Mouse (Mus musculus): ENCODE measurements around the gene Esr2. TPM values are rescaled to one million over a fixed set of nuclear protein-coding genes. Genes with fewer than 3 reads are reported as not detected.
"Not testable (repeated sequence)": the region's sequence is repeated elsewhere in the genome, so short reads cannot be mapped to it uniquely, and the experiment has no call there.

Esr2 gene
- 0.20 and 0.27 TPM in 2 replicates for polyA plus RNA-seq (2016; fragmentation: Nextera tagmentation; extraction: Ambion mirVana)

- H3K4me3 ChIP-seq: peak within 1 kb of the TSS; percentile 63
- no peak for DNase-seq (ENCODE audit: low spot score)
- WGBS: under 1% methylated on average over 39 of the region's 39 CpGs
- H3K9me3 ChIP-seq: no peaks in the 10 kb centered on the region
- peak within 1 kb of the TSS; percentile 25; the same call in 1 of the 2 replicates for H3K27ac ChIP-seq
- no peaks in the 10 kb centered on the region for H3K36me3 ChIP-seq
- peaks cover 7% of the 10 kb centered on the region; the same call in 1 of the 2 replicates for H3K4me1 ChIP-seq
- H3K27me3 ChIP-seq (ENCODE audit: insufficient read depth, poor library complexity, severe bottlenecking): peaks cover 6% of the 10 kb centered on the region; the same call in 1 of the 2 replicates
Measured at GRCm38 (mm10) chr12:76177000-76177863, at the start of gene Esr2. Gene Esr2, minus strand, starts transcription at chr12:76177259.

- not testable (repeated sequence) for H3K36me3 ChIP-seq; DNase-seq (ENCODE audit: low spot score)
Measured at GRCm38 (mm10) chr12:76222104-76222503, 45.0 kb upstream of the Esr2 start.

GRCm38 (mm10) chr12:76216716-76217115 is 39.7 kb upstream of the Esr2 start:
- peak overlapping the region; percentile 28; the same call in 1 of the 2 replicates for H3K4me3 ChIP-seq
- H3K27me3 ChIP-seq (ENCODE audit: insufficient read depth, poor library complexity, severe bottlenecking): no peaks in the 10 kb centered on the region
- H3K9me3 ChIP-seq: no peaks in the 10 kb centered on the region
- no peak for DNase-seq (ENCODE audit: low spot score)
- 62% methylated on average over 11 of the region's 11 CpGs for WGBS
- peak overlapping the region; percentile 29; the same call in 1 of the 2 replicates for H3K27ac ChIP-seq
- no peaks in the 10 kb centered on the region for H3K36me3 ChIP-seq
- H3K4me1 ChIP-seq: peaks cover 21% of the 10 kb centered on the region

More at GRCm38 (mm10) chr12:76222104-76222503, 45.0 kb upstream of the Esr2 start:
- H3K4me1 ChIP-seq; H3K27me3 ChIP-seq (ENCODE audit: insufficient read depth, poor library complexity, severe bottlenecking); H3K27ac ChIP-seq; H3K4me3 ChIP-seq; H3K9me3 ChIP-seq: not testable (repeated sequence)
- WGBS: 84% methylated on average over 4 of the region's 8 CpGs

GRCm38 (mm10) chr12:76215121-76215520 is 38.1 kb upstream of the Esr2 start:
- no peaks in the 10 kb centered on the region for H3K9me3 ChIP-seq
- no peak for DNase-seq (ENCODE audit: low spot score)
- no peaks in the 10 kb centered on the region for H3K36me3 ChIP-seq
- 12% methylated on average over 5 of the region's 5 CpGs for WGBS
- 0 out of 2 replicates have a peak overlapping the region, but pooled peaks have one; percentile 7 for H3K27ac ChIP-seq
- no peaks in the 10 kb centered on the region for H3K27me3 ChIP-seq (ENCODE audit: insufficient read depth, poor library complexity, severe bottlenecking)
- peaks cover 21% of the 10 kb centered on the region for H3K4me1 ChIP-seq
- H3K4me3 ChIP-seq: no peak overlapping the region

GRCm38 (mm10) chr12:76209429-76209974 is 32.4 kb upstream of the Esr2 start:
- WGBS: 86% methylated on average over 5 of the region's 5 CpGs
- Histone ChIP-seq H3K27me3 (ENCODE audit: insufficient read depth, poor library complexity, severe bottlenecking) (no peaks in the 10 kb centered on the region), H3K27ac (no peak overlapping the region), H3K36me3 (no peaks in the 10 kb centered on the region), H3K4me3 (no peak overlapping the region), H3K9me3 (no peaks in the 10 kb centered on the region), H3K4me1 (no peaks in the 10 kb centered on the region)
- no peak for DNase-seq (ENCODE audit: low spot score)

- Histone ChIP-seq H3K36me3 (no peaks in the 10 kb centered on the region), H3K27me3 (ENCODE audit: insufficient read depth, poor library complexity, severe bottlenecking) (peaks cover 3% of the 10 kb centered on the region; the same call in 1 of the 2 replicates), H3K4me1 (no peaks in the 10 kb centered on the region), H3K4me3 (no peak overlapping the region), H3K27ac (no peak overlapping the region), H3K9me3 (no peaks in the 10 kb centered on the region)
- DNase-seq (ENCODE audit: low spot score): no peak
- 63% methylated on average over 4 of the region's 4 CpGs for WGBS
Measured at GRCm38 (mm10) chr12:76200326-76200725, 23.3 kb upstream of the Esr2 start.

GRCm38 (mm10) chr12:76197071-76197470 is 20.0 kb upstream of the Esr2 start:
- Histone ChIP-seq H3K9me3 (no peaks in the 10 kb centered on the region), H3K36me3 (no peaks in the 10 kb centered on the region), H3K27ac (no peak overlapping the region), H3K4me3 (peak overlapping the region; percentile 50; the same call in 1 of the 2 replicates), H3K27me3 (ENCODE audit: insufficient read depth, poor library complexity, severe bottlenecking) (peaks cover 3% of the 10 kb centered on the region; the same call in 1 of the 2 replicates), H3K4me1 (no peaks in the 10 kb centered on the region)
- no peak for DNase-seq (ENCODE audit: low spot score)
- WGBS: 40% methylated on average over 8 of the region's 8 CpGs

GRCm38 (mm10) chr12:76196709-76197054 is 19.6 kb upstream of the Esr2 start:
- no peak overlapping the region for H3K27ac ChIP-seq
- DNase-seq (ENCODE audit: low spot score): peak; percentile 87
- 9% methylated on average over 6 of the region's 6 CpGs for WGBS
- peak overlapping the region; percentile 50 for H3K4me3 ChIP-seq
- no peaks in the 10 kb centered on the region for H3K36me3 ChIP-seq
- no peaks in the 10 kb centered on the region for H3K4me1 ChIP-seq
- peaks cover 3% of the 10 kb centered on the region; the same call in 1 of the 2 replicates for H3K27me3 ChIP-seq (ENCODE audit: insufficient read depth, poor library complexity, severe bottlenecking)
- H3K9me3 ChIP-seq: no peaks in the 10 kb centered on the region

- peak; percentile 95 for DNase-seq (ENCODE audit: low spot score)
- 1% methylated on average over 22 of the region's 22 CpGs for WGBS
- H3K27ac ChIP-seq: peak overlapping the region; percentile 37; the same call in 1 of the 2 replicates
Measured at GRCm38 (mm10) chr12:76195912-76196708, 19.1 kb upstream of the Esr2 start.

GRCm38 (mm10) chr12:76194526-76194925 is 17.5 kb upstream of the Esr2 start:
- Histone ChIP-seq H3K4me3 (no peak overlapping the region), H3K36me3 (no peaks in the 10 kb centered on the region), H3K9me3 (no peaks in the 10 kb centered on the region), H3K27me3 (ENCODE audit: insufficient read depth, poor library complexity, severe bottlenecking) (peaks cover 3% of the 10 kb centered on the region; the same call in 1 of the 2 replicates), H3K27ac (no peak overlapping the region), H3K4me1 (no peaks in the 10 kb centered on the region)
- DNase-seq (ENCODE audit: low spot score): no peak
- WGBS: 69% methylated on average over 3 of the region's 3 CpGs

More at GRCm38 (mm10) chr12:76195912-76196708, 19.1 kb upstream of the Esr2 start:
- Histone ChIP-seq H3K4me3 (peak overlapping the region; percentile 50), H3K27me3 (ENCODE audit: insufficient read depth, poor library complexity, severe bottlenecking) (peaks cover 3% of the 10 kb centered on the region; the same call in 1 of the 2 replicates), H3K4me1 (no peaks in the 10 kb centered on the region), H3K9me3 (no peaks in the 10 kb centered on the region), H3K36me3 (no peaks in the 10 kb centered on the region)

GRCm38 (mm10) chr12:76190940-76191339 is 13.9 kb upstream of the Esr2 start:
- H3K36me3 ChIP-seq: no peaks in the 10 kb centered on the region
- WGBS: 42% methylated on average over 11 of the region's 11 CpGs
- no peaks in the 10 kb centered on the region for H3K9me3 ChIP-seq
- H3K27me3 ChIP-seq (ENCODE audit: insufficient read depth, poor library complexity, severe bottlenecking): no peaks in the 10 kb centered on the region; the same call in 1 of the 2 replicates
- no peak overlapping the region for H3K4me3 ChIP-seq
- no peak overlapping the region for H3K27ac ChIP-seq
- DNase-seq (ENCODE audit: low spot score): no peak
- H3K4me1 ChIP-seq: no peaks in the 10 kb centered on the region

GRCm38 (mm10) chr12:76187849-76188248 is 10.8 kb upstream of the Esr2 start:
- H3K4me1 ChIP-seq: no peaks in the 10 kb centered on the region
- H3K9me3 ChIP-seq: no peaks in the 10 kb centered on the region
- H3K4me3 ChIP-seq: no peak overlapping the region
- 32% methylated on average over 8 of the region's 8 CpGs for WGBS
- no peak for DNase-seq (ENCODE audit: low spot score)
- H3K27ac ChIP-seq: no peak overlapping the region
- no peaks in the 10 kb centered on the region for H3K36me3 ChIP-seq
- H3K27me3 ChIP-seq (ENCODE audit: insufficient read depth, poor library complexity, severe bottlenecking): no peaks in the 10 kb centered on the region

Measured in heart, embryonic 10.5 days (tissue).